Mouse (Mus musculus): ENCODE measurements around the gene Fmnl2. TPM values are rescaled to one million over a fixed set of nuclear protein-coding genes. Genes with fewer than 3 reads are reported as not detected.

Fmnl2 gene
- polyA plus RNA-seq, 1 experiment from 2014 or later: 1.8 TPM

GRCm38 (mm10) chr2:53079693-53080286, 222.1 kb downstream of the Fmnl2 start:
- Histone ChIP-seq H3K27ac (ENCODE audit: low read length) (no peak overlapping the region), H3K4me3 (ENCODE audit: low read length) (no peak overlapping the region), H3K36me3 (ENCODE audit: control insufficient read depth, insufficient read depth, low read length) (no peaks in the 10 kb centered on the region), H3K27me3 (replicated peaks; ENCODE audit: control insufficient read depth, insufficient read depth, low read length) (no peaks in the 10 kb centered on the region), H3K4me1 (ENCODE audit: control insufficient read depth, insufficient read depth, low read length) (no peaks in the 10 kb centered on the region), H3K9ac (ENCODE audit: low read depth, low read length) (no peak overlapping the region), H3K4me2 (ENCODE audit: low read depth, low read length) (no peak overlapping the region), H3K9me3 (ENCODE audit: control insufficient read depth, low read length) (no peaks in the 10 kb centered on the region)
- WGBS: 77% methylated on average over 2 of the region's 2 CpGs
- no peak for ATAC-seq

- no peak for ATAC-seq
- no peaks in the 10 kb centered on the region for H3K36me3 ChIP-seq (ENCODE audit: control insufficient read depth, insufficient read depth, low read length)
- H3K9me3 ChIP-seq (ENCODE audit: control insufficient read depth, low read length): no peaks in the 10 kb centered on the region
- no peak overlapping the region for H3K27ac ChIP-seq (ENCODE audit: low read length)
- 91% methylated on average over 4 of the region's 4 CpGs for WGBS
- H3K27me3 ChIP-seq (replicated peaks; ENCODE audit: control insufficient read depth, insufficient read depth, low read length): no peaks in the 10 kb centered on the region
- H3K4me3 ChIP-seq (ENCODE audit: low read length): no peak overlapping the region
- no peaks in the 10 kb centered on the region for H3K4me1 ChIP-seq (ENCODE audit: control insufficient read depth, insufficient read depth, low read length)
- H3K9ac ChIP-seq (ENCODE audit: low read depth, low read length): no peak overlapping the region
- no peak overlapping the region for H3K4me2 ChIP-seq (ENCODE audit: low read depth, low read length)
Measured at GRCm38 (mm10) chr2:53082045-53082444, 224.4 kb downstream of the Fmnl2 start.

- Histone ChIP-seq H3K36me3 (ENCODE audit: control insufficient read depth, insufficient read depth, low read length) (no peaks in the 10 kb centered on the region), H3K9me3 (ENCODE audit: control insufficient read depth, low read length) (no peaks in the 10 kb centered on the region), H3K27ac (ENCODE audit: low read length) (no peak overlapping the region), H3K9ac (ENCODE audit: low read depth, low read length) (no peak overlapping the region), H3K4me3 (ENCODE audit: low read length) (no peak overlapping the region), H3K27me3 (replicated peaks; ENCODE audit: control insufficient read depth, insufficient read depth, low read length) (no peaks in the 10 kb centered on the region), H3K4me2 (ENCODE audit: low read depth, low read length) (no peak overlapping the region), H3K4me1 (ENCODE audit: control insufficient read depth, insufficient read depth, low read length) (no peaks in the 10 kb centered on the region)
- 86% methylated on average over 5 of the region's 5 CpGs for WGBS
- ATAC-seq: no peak
Measured at GRCm38 (mm10) chr2:53082501-53082900, 224.8 kb downstream of the Fmnl2 start.

- no peak overlapping the region for H3K4me2 ChIP-seq (ENCODE audit: low read depth, low read length)
- no peaks in the 10 kb centered on the region for H3K4me1 ChIP-seq (ENCODE audit: control insufficient read depth, insufficient read depth, low read length)
- WGBS: 26% methylated on average over 1 of the region's 1 CpGs
- H3K9me3 ChIP-seq (ENCODE audit: control insufficient read depth, low read length): no peaks in the 10 kb centered on the region
- H3K36me3 ChIP-seq (ENCODE audit: control insufficient read depth, insufficient read depth, low read length): no peaks in the 10 kb centered on the region
- H3K27ac ChIP-seq (ENCODE audit: low read length): no peak overlapping the region
- no peak overlapping the region for H3K9ac ChIP-seq (ENCODE audit: low read depth, low read length)
- no peak overlapping the region for H3K4me3 ChIP-seq (ENCODE audit: low read length)
- ATAC-seq: no peak
- no peaks in the 10 kb centered on the region for H3K27me3 ChIP-seq (replicated peaks; ENCODE audit: control insufficient read depth, insufficient read depth, low read length)
Measured at GRCm38 (mm10) chr2:53083241-53083640, 225.6 kb downstream of the Fmnl2 start.

GRCm38 (mm10) chr2:53085617-53086202, 228.1 kb downstream of the Fmnl2 start:
- Histone ChIP-seq H3K9ac (ENCODE audit: low read depth, low read length) (no peak overlapping the region), H3K27ac (ENCODE audit: low read length) (no peak overlapping the region), H3K4me1 (ENCODE audit: control insufficient read depth, insufficient read depth, low read length) (no peaks in the 10 kb centered on the region), H3K27me3 (replicated peaks; ENCODE audit: control insufficient read depth, insufficient read depth, low read length) (no peaks in the 10 kb centered on the region), H3K9me3 (ENCODE audit: control insufficient read depth, low read length) (no peaks in the 10 kb centered on the region), H3K4me2 (ENCODE audit: low read depth, low read length) (no peak overlapping the region), H3K4me3 (ENCODE audit: low read length) (no peak overlapping the region), H3K36me3 (ENCODE audit: control insufficient read depth, insufficient read depth, low read length) (no peaks in the 10 kb centered on the region)
- WGBS: 52% methylated on average over 9 of the region's 9 CpGs
- ATAC-seq: no peak; the same call in 1 of the 2 replicates

GRCm38 (mm10) chr2:53088744-53089143, 231.1 kb downstream of the Fmnl2 start:
- Histone ChIP-seq H3K27ac (ENCODE audit: low read length) (no peak overlapping the region), H3K4me1 (ENCODE audit: control insufficient read depth, insufficient read depth, low read length) (no peaks in the 10 kb centered on the region), H3K27me3 (replicated peaks; ENCODE audit: control insufficient read depth, insufficient read depth, low read length) (no peaks in the 10 kb centered on the region), H3K9me3 (ENCODE audit: control insufficient read depth, low read length) (no peaks in the 10 kb centered on the region), H3K4me2 (ENCODE audit: low read depth, low read length) (no peak overlapping the region), H3K9ac (ENCODE audit: low read depth, low read length) (no peak overlapping the region), H3K4me3 (ENCODE audit: low read length) (no peak overlapping the region), H3K36me3 (ENCODE audit: control insufficient read depth, insufficient read depth, low read length) (no peaks in the 10 kb centered on the region)
- ATAC-seq: no peak
- WGBS: 87% methylated on average over 3 of the region's 3 CpGs

GRCm38 (mm10) chr2:53095031-53095430, 237.4 kb downstream of the Fmnl2 start:
- 83% methylated on average over 9 of the region's 9 CpGs for WGBS

GRCm38 (mm10) chr2:53095489-53095888, 237.8 kb downstream of the Fmnl2 start:
- Histone ChIP-seq H3K27me3 (replicated peaks; ENCODE audit: control insufficient read depth, insufficient read depth, low read length) (no peaks in the 10 kb centered on the region), H3K4me2 (ENCODE audit: low read depth, low read length) (no peak overlapping the region), H3K27ac (ENCODE audit: low read length) (no peak overlapping the region), H3K4me1 (ENCODE audit: control insufficient read depth, insufficient read depth, low read length) (no peaks in the 10 kb centered on the region), H3K9me3 (ENCODE audit: control insufficient read depth, low read length) (no peaks in the 10 kb centered on the region), H3K4me3 (ENCODE audit: low read length) (no peak overlapping the region), H3K9ac (ENCODE audit: low read depth, low read length) (no peak overlapping the region), H3K36me3 (ENCODE audit: control insufficient read depth, insufficient read depth, low read length) (no peaks in the 10 kb centered on the region)
- no peak for ATAC-seq
- WGBS: 90% methylated on average over 3 of the region's 3 CpGs

More at GRCm38 (mm10) chr2:53095031-53095430, 237.4 kb downstream of the Fmnl2 start:
- Histone ChIP-seq H3K4me3 (ENCODE audit: low read length) (no peak overlapping the region), H3K4me2 (ENCODE audit: low read depth, low read length) (no peak overlapping the region), H3K9ac (ENCODE audit: low read depth, low read length) (no peak overlapping the region), H3K27ac (ENCODE audit: low read length) (no peak overlapping the region), H3K9me3 (ENCODE audit: control insufficient read depth, low read length) (no peaks in the 10 kb centered on the region), H3K36me3 (ENCODE audit: control insufficient read depth, insufficient read depth, low read length) (no peaks in the 10 kb centered on the region), H3K27me3 (replicated peaks; ENCODE audit: control insufficient read depth, insufficient read depth, low read length) (no peaks in the 10 kb centered on the region), H3K4me1 (ENCODE audit: control insufficient read depth, insufficient read depth, low read length) (no peaks in the 10 kb centered on the region)
- ATAC-seq: no peak

- no peak for ATAC-seq
- no peak overlapping the region for H3K4me2 ChIP-seq (ENCODE audit: low read depth, low read length)
- no peak overlapping the region for H3K27ac ChIP-seq (ENCODE audit: low read length)
- 32% methylated on average over 2 of the region's 2 CpGs for WGBS
- H3K9me3 ChIP-seq (ENCODE audit: control insufficient read depth, low read length): no peaks in the 10 kb centered on the region
- no peaks in the 10 kb centered on the region for H3K36me3 ChIP-seq (ENCODE audit: control insufficient read depth, insufficient read depth, low read length)
- H3K4me3 ChIP-seq (ENCODE audit: low read length): no peak overlapping the region
- no peak overlapping the region for H3K9ac ChIP-seq (ENCODE audit: low read depth, low read length)
- no peaks in the 10 kb centered on the region for H3K27me3 ChIP-seq (replicated peaks; ENCODE audit: control insufficient read depth, insufficient read depth, low read length)
- no peaks in the 10 kb centered on the region for H3K4me1 ChIP-seq (ENCODE audit: control insufficient read depth, insufficient read depth, low read length)
Measured at GRCm38 (mm10) chr2:53100093-53100492, 242.4 kb downstream of the Fmnl2 start.
